Mouse (Mus musculus): ENCODE measurements around the gene Vmn1r40. TPM values are rescaled to one million over a fixed set of nuclear protein-coding genes. Genes with fewer than 3 reads are reported as not detected.

Gene Vmn1r40
- polyA plus RNA-seq, 1 experiment = not detected

GRCm38 (mm10) chr6:89665667-89666066 is 41.7 kb upstream of the Vmn1r40 start:
- Histone ChIP-seq H3K27ac (ENCODE audit: insufficient read depth, low read depth, low read length) (no peak overlapping the region), H3K27me3 (ENCODE audit: control insufficient read depth, insufficient read depth, low read length) (no peaks in the 10 kb centered on the region), H3K4me1 (ENCODE audit: control insufficient read depth, insufficient read depth, insufficient read length, low read length) (no peaks in the 10 kb centered on the region), H3K36me3 (ENCODE audit: control insufficient read depth, insufficient read depth, low read length) (no peaks in the 10 kb centered on the region), H3K4me3 (ENCODE audit: low read depth, low read length) (no peak overlapping the region)
- TF ChIP-seq POLR2A (IDR thresholded peaks at IDR 0.05; ENCODE audit: low read depth, low read length) (no peak), CTCF (IDR thresholded peaks at IDR 0.05; ENCODE audit: extremely low read depth, insufficient read length, insufficient replicate concordance, low read depth, low read length) (no peak)
- WGBS = 84% methylated on average over 7 of the region's 7 CpGs

GRCm38 (mm10) chr6:89666976-89667375 is 40.4 kb upstream of the Vmn1r40 start:
- WGBS = 88% methylated on average over 3 of the region's 3 CpGs
- H3K27me3 ChIP-seq (ENCODE audit: control insufficient read depth, insufficient read depth, low read length) = no peaks in the 10 kb centered on the region
- TF ChIP-seq POLR2A (IDR thresholded peaks at IDR 0.05; ENCODE audit: low read depth, low read length) (no peak), CTCF (IDR thresholded peaks at IDR 0.05; ENCODE audit: extremely low read depth, insufficient read length, insufficient replicate concordance, low read depth, low read length) (no peak)
- no peak overlapping the region for H3K27ac ChIP-seq (ENCODE audit: insufficient read depth, low read depth, low read length)
- H3K4me1 ChIP-seq (ENCODE audit: control insufficient read depth, insufficient read depth, insufficient read length, low read length) = no peaks in the 10 kb centered on the region
- H3K4me3 ChIP-seq (ENCODE audit: low read depth, low read length) = no peak overlapping the region
- H3K36me3 ChIP-seq (ENCODE audit: control insufficient read depth, insufficient read depth, low read length) = no peaks in the 10 kb centered on the region

- Histone ChIP-seq H3K27me3 (ENCODE audit: control insufficient read depth, insufficient read depth, low read length) (no peaks in the 10 kb centered on the region), H3K4me3 (ENCODE audit: low read depth, low read length) (no peak overlapping the region), H3K4me1 (ENCODE audit: control insufficient read depth, insufficient read depth, insufficient read length, low read length) (no peaks in the 10 kb centered on the region), H3K27ac (ENCODE audit: insufficient read depth, low read depth, low read length) (no peak overlapping the region), H3K36me3 (ENCODE audit: control insufficient read depth, insufficient read depth, low read length) (no peaks in the 10 kb centered on the region)
- no peak for TF ChIP-seq CTCF (IDR thresholded peaks at IDR 0.05; ENCODE audit: extremely low read depth, insufficient read length, insufficient replicate concordance, low read depth, low read length)
- TF ChIP-seq POLR2A (IDR thresholded peaks at IDR 0.05; ENCODE audit: low read depth, low read length) = no peak
- WGBS = 81% methylated on average over 6 of the region's 6 CpGs
These were observed 37.8 kb upstream of the Vmn1r40 start for GRCm38 (mm10) chr6:89669556-89669955.

- 77% methylated on average over 6 of the region's 6 CpGs for WGBS
- H3K4me3 ChIP-seq (ENCODE audit: low read depth, low read length) = no peak overlapping the region
These were observed 35.9 kb upstream of the Vmn1r40 start for GRCm38 (mm10) chr6:89671431-89671830.

GRCm38 (mm10) chr6:89672641-89673040 is 34.7 kb upstream of the Vmn1r40 start:
- no peaks in the 10 kb centered on the region; the same call in 1 of the 2 replicates for H3K36me3 ChIP-seq (ENCODE audit: control insufficient read depth, insufficient read depth, low read length)
- TF ChIP-seq CTCF (IDR thresholded peaks at IDR 0.05; ENCODE audit: extremely low read depth, insufficient read length, insufficient replicate concordance, low read depth, low read length) (no peak), POLR2A (IDR thresholded peaks at IDR 0.05; ENCODE audit: low read depth, low read length) (no peak)
- H3K27ac ChIP-seq (ENCODE audit: insufficient read depth, low read depth, low read length) = no peak overlapping the region
- H3K27me3 ChIP-seq (ENCODE audit: control insufficient read depth, insufficient read depth, low read length) = no peaks in the 10 kb centered on the region
- no peak overlapping the region for H3K4me3 ChIP-seq (ENCODE audit: low read depth, low read length)
- WGBS = 87% methylated on average over 7 of the region's 7 CpGs
- no peaks in the 10 kb centered on the region for H3K4me1 ChIP-seq (ENCODE audit: control insufficient read depth, insufficient read depth, insufficient read length, low read length)

More at GRCm38 (mm10) chr6:89671431-89671830, 35.9 kb upstream of the Vmn1r40 start:
- Histone ChIP-seq H3K36me3 (ENCODE audit: control insufficient read depth, insufficient read depth, low read length) (no peaks in the 10 kb centered on the region; the same call in 1 of the 2 replicates), H3K4me1 (ENCODE audit: control insufficient read depth, insufficient read depth, insufficient read length, low read length) (no peaks in the 10 kb centered on the region), H3K27me3 (ENCODE audit: control insufficient read depth, insufficient read depth, low read length) (no peaks in the 10 kb centered on the region), H3K27ac (ENCODE audit: insufficient read depth, low read depth, low read length) (no peak overlapping the region)
- TF ChIP-seq POLR2A (IDR thresholded peaks at IDR 0.05; ENCODE audit: low read depth, low read length) (no peak), CTCF (IDR thresholded peaks at IDR 0.05; ENCODE audit: extremely low read depth, insufficient read length, insufficient replicate concordance, low read depth, low read length) (no peak)

- WGBS = 83% methylated on average over 11 of the region's 11 CpGs
- TF ChIP-seq CTCF (IDR thresholded peaks at IDR 0.05; ENCODE audit: extremely low read depth, insufficient read length, insufficient replicate concordance, low read depth, low read length) (no peak), POLR2A (IDR thresholded peaks at IDR 0.05; ENCODE audit: low read depth, low read length) (no peak)
- H3K4me3 ChIP-seq (ENCODE audit: low read depth, low read length) = no peak overlapping the region
- H3K4me1 ChIP-seq (ENCODE audit: control insufficient read depth, insufficient read depth, insufficient read length, low read length) = no peaks in the 10 kb centered on the region
- H3K36me3 ChIP-seq (ENCODE audit: control insufficient read depth, insufficient read depth, low read length) = no peaks in the 10 kb centered on the region; the same call in 1 of the 2 replicates
- no peak overlapping the region for H3K27ac ChIP-seq (ENCODE audit: insufficient read depth, low read depth, low read length)
- H3K27me3 ChIP-seq (ENCODE audit: control insufficient read depth, insufficient read depth, low read length) = no peaks in the 10 kb centered on the region
These were observed 34.1 kb upstream of the Vmn1r40 start for GRCm38 (mm10) chr6:89673135-89673780.

GRCm38 (mm10) chr6:89678522-89678921 is 28.8 kb upstream of the Vmn1r40 start:
- H3K4me3 ChIP-seq (ENCODE audit: low read depth, low read length) = no peak overlapping the region
- 79% methylated on average over 4 of the region's 4 CpGs for WGBS
- no peak for TF ChIP-seq CTCF (IDR thresholded peaks at IDR 0.05; ENCODE audit: extremely low read depth, insufficient read length, insufficient replicate concordance, low read depth, low read length)
- TF ChIP-seq POLR2A (IDR thresholded peaks at IDR 0.05; ENCODE audit: low read depth, low read length) = no peak
- H3K27ac ChIP-seq (ENCODE audit: insufficient read depth, low read depth, low read length) = no peak overlapping the region
- no peaks in the 10 kb centered on the region; the same call in 1 of the 2 replicates for H3K36me3 ChIP-seq (ENCODE audit: control insufficient read depth, insufficient read depth, low read length)
- H3K4me1 ChIP-seq (ENCODE audit: control insufficient read depth, insufficient read depth, insufficient read length, low read length) = no peaks in the 10 kb centered on the region
- H3K27me3 ChIP-seq (ENCODE audit: control insufficient read depth, insufficient read depth, low read length) = no peaks in the 10 kb centered on the region
